Comparison of ENCODE assay signal across 26 mouse cellular contexts in genomic region chr11:36832855-36833254, GRCm38 (mm10).
DNase-seq lines count a peak whose midpoint lies in the region; ATAC-seq and TF ChIP-seq lines count a peak whose summit lies in the region.
"Had no signal": no experiment of that assay in that cellular context is flagged by ENCODE, and none has a peak within 500 bp of the region (broad histone marks: within the 10 kb centered on the region; RNA-seq: fewer than 3 reads in every experiment).

No protein-coding gene starts in this region.

- no peak overlapping the region for H3K9ac ChIP-seq in kidney, embryonic 14.5 days (ENCODE audit: low read depth, low read length)
- H3K9ac ChIP-seq in intestine, embryonic 15.5 days = no peak overlapping the region
- no peak overlapping the region for H3K9ac ChIP-seq in kidney, postnatal 0 days (ENCODE audit: low read depth, low read length)
- H3K9ac ChIP-seq: embryonic facial prominence, embryonic 12.5 days; embryonic facial prominence, embryonic 15.5 days; forebrain, postnatal 0 days; hindbrain, embryonic 12.5 days had no signal

- peak; percentile 82 for ATAC-seq in kidney, embryonic 14.5 days (ENCODE audit: low FRiP score, low TSS enrichment)
- ATAC-seq in intestine, embryonic 15.5 days = peak; percentile 91
- peak; percentile 49; the same call in 1 of the 2 replicates for ATAC-seq in kidney, postnatal 0 days (replicated peaks; ENCODE audit: low FRiP score, low read depth)
- ATAC-seq: forebrain, embryonic 14.5 days; forebrain, postnatal 0 days; Patski had no signal

- peak; percentile 3 for DNase-seq in kidney, adult 11 months
- DNase-seq in kidney, adult 9 months = no peak
- DNase-seq in kidney, postnatal 4 days = no peak
- peak; percentile 8 for DNase-seq in kidney, postnatal 0 days (ENCODE audit: low spot score)
- no peak for DNase-seq in layer of hippocampus, postnatal 36 days
- DNase-seq: adrenal gland, adult 2 months; adrenal gland, postnatal 14 days; B cell, adult 2 months; cerebellum, adult 11 months; cerebellum, adult 2 months; cerebellum, adult 9-11 months; cerebellum, postnatal 25 days; forebrain, postnatal 0 days; gastrocnemius, adult 2 months; gastrocnemius, postnatal 14 days; heart, adult 11 months had no signal

- H3K4me3 ChIP-seq in kidney, embryonic 14.5 days (ENCODE audit: low read length) = no peak overlapping the region
- H3K4me3 ChIP-seq in intestine, embryonic 15.5 days (replicated peaks) = no peak overlapping the region
- no peak overlapping the region for H3K4me3 ChIP-seq in kidney, postnatal 0 days (replicated peaks; ENCODE audit: low read depth, low read length)
- H3K4me3 ChIP-seq: embryonic facial prominence, embryonic 12.5 days; embryonic facial prominence, embryonic 15.5 days; gastrocnemius, adult 2 months; hindbrain, embryonic 12.5 days had no signal

- TF ChIP-seq CTCF in kidney, postnatal 0 days (IDR thresholded peaks at IDR 0.05; ENCODE audit: low read depth) = no peak

- no peaks in the 10 kb centered on the region for H3K9me3 ChIP-seq in kidney, embryonic 14.5 days (ENCODE audit: control insufficient read depth, low read length)
- no peaks in the 10 kb centered on the region for H3K9me3 ChIP-seq in intestine, embryonic 15.5 days
- no peaks in the 10 kb centered on the region for H3K9me3 ChIP-seq in kidney, postnatal 0 days (replicated peaks; ENCODE audit: low read length)
- H3K9me3 ChIP-seq: embryonic facial prominence, embryonic 12.5 days; embryonic facial prominence, embryonic 15.5 days; hindbrain, embryonic 12.5 days had no signal

- H3K27me3 ChIP-seq in kidney, embryonic 14.5 days (ENCODE audit: control insufficient read depth, insufficient read depth, low read length) = no peaks in the 10 kb centered on the region
- H3K27me3 ChIP-seq in intestine, embryonic 15.5 days (replicated peaks) = no peaks in the 10 kb centered on the region
- H3K27me3 ChIP-seq in kidney, postnatal 0 days (ENCODE audit: insufficient read depth, low read length) = no peaks in the 10 kb centered on the region
- H3K27me3 ChIP-seq: CH12.LX; embryonic facial prominence, embryonic 12.5 days; embryonic facial prominence, embryonic 15.5 days; hindbrain, embryonic 12.5 days had no signal

- H3K4me2 ChIP-seq in kidney, embryonic 14.5 days (replicated peaks; ENCODE audit: low read depth, low read length) = no peak overlapping the region
- no peak overlapping the region for H3K4me2 ChIP-seq in intestine, embryonic 15.5 days (replicated peaks)
- H3K4me2 ChIP-seq in kidney, postnatal 0 days (ENCODE audit: low read length) = no peak overlapping the region
- H3K4me2 ChIP-seq: embryonic facial prominence, embryonic 12.5 days; embryonic facial prominence, embryonic 15.5 days; heart, embryonic 11.5 days; hindbrain, embryonic 12.5 days had no signal

- H3K27ac ChIP-seq in kidney, embryonic 14.5 days (ENCODE audit: low read depth, low read length) = no peak overlapping the region
- H3K27ac ChIP-seq in intestine, embryonic 15.5 days = no peak overlapping the region
- no peak overlapping the region for H3K27ac ChIP-seq in kidney, postnatal 0 days
- H3K27ac ChIP-seq: embryonic facial prominence, embryonic 12.5 days; embryonic facial prominence, embryonic 15.5 days; gastrocnemius, adult 2 months; hindbrain, embryonic 12.5 days had no signal

- H3K4me1 ChIP-seq in kidney, embryonic 14.5 days (ENCODE audit: control insufficient read depth, insufficient read depth, low read length) = no peaks in the 10 kb centered on the region
- no peaks in the 10 kb centered on the region for H3K4me1 ChIP-seq in intestine, embryonic 15.5 days (replicated peaks)
- no peaks in the 10 kb centered on the region for H3K4me1 ChIP-seq in kidney, postnatal 0 days (replicated peaks; ENCODE audit: insufficient read depth, low read length)
- H3K4me1 ChIP-seq: embryonic facial prominence, embryonic 12.5 days; embryonic facial prominence, embryonic 15.5 days; hindbrain, embryonic 12.5 days had no signal

- WGBS in kidney, embryonic 14.5 days = 7% methylated on average over 4 of the region's 4 CpGs
- 56% methylated on average over 4 of the region's 4 CpGs for WGBS in intestine, embryonic 15.5 days
- 13% methylated on average over 4 of the region's 4 CpGs for WGBS in kidney, postnatal 0 days

- no peaks in the 10 kb centered on the region for H3K36me3 ChIP-seq in kidney, embryonic 14.5 days (ENCODE audit: control insufficient read depth, insufficient read depth, low read length)
- no peaks in the 10 kb centered on the region for H3K36me3 ChIP-seq in intestine, embryonic 15.5 days
- H3K36me3 ChIP-seq in kidney, postnatal 0 days (ENCODE audit: insufficient read depth, low read length) = no peaks in the 10 kb centered on the region
- H3K36me3 ChIP-seq: embryonic facial prominence, embryonic 12.5 days; embryonic facial prominence, embryonic 15.5 days; G1E; hindbrain, embryonic 12.5 days had no signal

Comparison
In these comparisons a context has a peak if more than half of its experiments do, and no peak if none do; other contexts are left out.
1. DNase-seq: peak in kidney, adult 11 months (single experiment) and kidney, postnatal 0 days (single experiment); none in kidney, adult 9 months (single experiment), kidney, postnatal 4 days (0 of 2) and layer of hippocampus, postnatal 36 days (0 of 2).
2. Peak in every context shown above with its lines, with median percentiles within 50 percentile points of each other: ATAC-seq.